Comparison of ENCODE assay signal across 7 mouse cellular contexts in the genomic region with DNA sequence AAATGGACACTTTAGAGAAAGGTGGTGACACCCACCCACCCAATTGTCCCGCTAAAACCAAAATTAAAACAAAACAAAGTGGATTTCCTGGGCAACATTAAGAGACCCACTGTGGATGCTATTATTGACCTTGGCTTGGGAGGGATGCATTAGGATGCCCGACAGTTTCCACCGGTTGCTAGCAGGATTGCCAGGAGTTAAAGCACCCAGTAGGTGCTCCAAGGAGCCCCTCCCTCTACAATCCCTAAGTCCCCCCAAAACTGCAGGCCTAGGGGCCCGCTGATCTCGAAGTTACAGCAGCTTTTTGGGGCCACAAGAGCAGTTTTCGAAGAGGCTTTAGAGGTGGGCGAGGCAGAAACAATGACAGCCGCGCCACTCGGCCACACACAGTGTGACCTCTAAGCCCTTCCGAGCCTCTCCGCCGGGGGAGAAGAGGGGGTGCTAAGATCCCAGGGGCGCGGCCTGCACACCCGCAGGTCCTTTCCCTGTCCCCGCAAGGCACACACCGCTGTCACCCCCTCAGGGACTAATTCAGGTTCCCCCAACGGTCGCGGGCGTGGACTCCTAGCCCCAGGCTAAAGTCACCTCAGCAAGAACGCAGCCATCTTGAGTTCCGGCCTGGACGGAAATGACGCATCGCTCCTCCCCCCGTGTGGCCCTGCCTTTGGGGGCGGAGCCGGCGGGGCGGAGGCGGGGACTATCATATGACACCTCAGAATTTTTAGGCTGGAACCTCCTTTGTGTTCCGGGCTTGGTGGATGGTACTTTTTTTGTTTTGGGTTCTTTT. TPM values are rescaled to one million over a fixed set of nuclear protein-coding genes. Genes with fewer than 3 reads are reported as not detected.
DNase-seq lines count a peak whose midpoint lies in the region; ATAC-seq lines count a peak whose summit lies in the region.

A gene (minus strand): TSS at position 630 of the 787 bp plus-strand sequence.
A gene (plus strand): TSS at position 738 of the 787 bp plus-strand sequence.

- H3K9me3 ChIP-seq in intestine, embryonic 16.5 days (ENCODE audit: control insufficient read depth, low read length): no peaks in the 10 kb centered on the region
- no peaks in the 10 kb centered on the region for H3K9me3 ChIP-seq in midbrain, embryonic 11.5 days (ENCODE audit: control insufficient read depth, low read length)

- peaks cover 10% of the 10 kb centered on the region for H3K4me1 ChIP-seq in intestine, embryonic 16.5 days (ENCODE audit: control insufficient read depth, insufficient read depth, low read length)
- peaks cover 11% of the 10 kb centered on the region for H3K4me1 ChIP-seq in midbrain, embryonic 11.5 days (ENCODE audit: control insufficient read depth, insufficient read depth, low read length)

- 1% methylated on average over 34 of the region's 34 CpGs for WGBS in intestine, embryonic 16.5 days
- WGBS in midbrain, embryonic 11.5 days: under 1% methylated on average over 34 of the region's 34 CpGs

- DNase-seq in adrenal gland, adult 8-10 months: peak; percentile 93
- DNase-seq in embryo, embryonic 9.5 days (ENCODE audit: extremely low spot score): peak; percentile 97
- peak; percentile 89 to 93 for DNase-seq in gastrocnemius, postnatal 4 days (ENCODE audit: low spot score in 2 of 2)
- peak; percentile 93 to 94 for DNase-seq in left cerebral cortex, postnatal 36 days (ENCODE audit: low spot score in 2 of 2)
- peak; percentile 99 for DNase-seq in midbrain, embryonic 11.5 days (ENCODE audit: low spot score, missing footprints)
- peak; percentile 90 for DNase-seq in skeletal muscle tissue, adult 2 months (ENCODE audit: low read depth, low spot score)

- H3K4me3 ChIP-seq in intestine, embryonic 16.5 days (ENCODE audit: low read length): peak within 1 kb of the TSS; percentile 70
- peak within 1 kb of the TSS; percentile 83 for H3K4me3 ChIP-seq in midbrain, embryonic 11.5 days (ENCODE audit: low read depth, low read length)

- H3K9ac ChIP-seq in intestine, embryonic 16.5 days (ENCODE audit: low read depth, low read length): peak within 1 kb of the TSS; percentile 87
- peak within 1 kb of the TSS; percentile 88 for H3K9ac ChIP-seq in midbrain, embryonic 11.5 days (ENCODE audit: low read length)

- H3K4me2 ChIP-seq in intestine, embryonic 16.5 days (ENCODE audit: low read depth, low read length): peak within 1 kb of the TSS; percentile 74
- H3K4me2 ChIP-seq in midbrain, embryonic 11.5 days: peak within 1 kb of the TSS; percentile 88

- no peaks in the 10 kb centered on the region for H3K27me3 ChIP-seq in intestine, embryonic 16.5 days (replicated peaks; ENCODE audit: control insufficient read depth, insufficient read depth, low read length)
- H3K27me3 ChIP-seq in midbrain, embryonic 11.5 days (ENCODE audit: control insufficient read depth, insufficient read depth, low read length): no peaks in the 10 kb centered on the region

- peak; percentile 98 for ATAC-seq in intestine, embryonic 16.5 days
- ATAC-seq in midbrain, embryonic 11.5 days (ENCODE audit: low FRiP score): peak; percentile 99

- no peaks in the 10 kb centered on the region; the same call in 1 of the 2 replicates for H3K36me3 ChIP-seq in intestine, embryonic 16.5 days (ENCODE audit: control insufficient read depth, insufficient read depth, low read length)
- 0 out of 2 replicates have a peak, but pooled peaks cover 2% of the 10 kb centered on the region for H3K36me3 ChIP-seq in midbrain, embryonic 11.5 days (ENCODE audit: control insufficient read depth, insufficient read depth, low read length)

- intact Hi-C loops in left cerebral cortex, postnatal 36 days (cut with DNase I): loop anchor here (5.0 kb wide), 2 partner anchors 47 to 72 kb away; a partner anchor contains a TSS

- peak within 1 kb of the TSS; percentile 61 for H3K27ac ChIP-seq in intestine, embryonic 16.5 days (ENCODE audit: low read length)
- H3K27ac ChIP-seq in midbrain, embryonic 11.5 days (ENCODE audit: low read depth, low read length): peak within 1 kb of the TSS; percentile 49; the same call in 1 of the 2 replicates

RNA-seq across cellular contexts. Expression of the first gene that starts in this region (rescaled TPM):
- 100 to 1,000 TPM; 324 to 440 (median 382) TPM for total RNA-seq in adrenal gland, adult 8-10 months (2022)
- total RNA-seq in gastrocnemius, postnatal 4 days (2021): 100 to 1,000 TPM; 458 to 496 TPM
- 457 and 490 TPM in 2 replicates for polyA plus RNA-seq in intestine, embryonic 16.5 days (2015; fragmentation: Nextera tagmentation; extraction: Ambion mirVana)
- total RNA-seq in left cerebral cortex, postnatal 36 days (2021): 100 to 1,000 TPM; 200 to 204 TPM
- polyA plus RNA-seq in midbrain, embryonic 11.5 days (2014; fragmentation: Nextera tagmentation; extraction: Ambion mirVana): 291 and 314 TPM in 2 replicates

RNA-seq across cellular contexts. Expression of the second gene that starts in this region (rescaled TPM):
- total RNA-seq in adrenal gland, adult 8-10 months (2022): 1 to 10 TPM in 2 of 4 experiments, under 1 TPM in 2; 0.43 to 1.4 (median 1.2) TPM
- total RNA-seq in gastrocnemius, postnatal 4 days (2021): 100 to 1,000 TPM; 476 to 539 TPM
- polyA plus RNA-seq in intestine, embryonic 16.5 days (2015; fragmentation: Nextera tagmentation; extraction: Ambion mirVana): 1.7 TPM in 2 replicates
- total RNA-seq in left cerebral cortex, postnatal 36 days (2021): not detected
- 0.12 TPM in 2 replicates for polyA plus RNA-seq in midbrain, embryonic 11.5 days (2014; fragmentation: Nextera tagmentation; extraction: Ambion mirVana)

Comparison
In these comparisons a context has a peak if more than half of its experiments do, and no peak if none do; other contexts are left out.
1. Peak in every context shown above with its lines: DNase-seq, ATAC-seq, H3K4me3 ChIP-seq and H3K27ac ChIP-seq.
2. RNA of the second gene that starts in this region (total RNA-seq): 476 to 539 TPM in gastrocnemius, postnatal 4 days; 0.43 to 1.4 TPM in adrenal gland, adult 8-10 months and not detected in left cerebral cortex, postnatal 36 days; every median in the first group is over 100 times any median in the second.